Mouse (Mus musculus) heart, postnatal 0 days (tissue): ENCODE data around the gene Inpp5d. TPM values are rescaled to one million over a fixed set of nuclear protein-coding genes. Genes with fewer than 3 reads are reported as not detected.

ENCODE experiments used
- ATAC-seq: fragments of 200-750 bp; cut with Nextera tagmentation; 2 replicates; pipeline ENCODE4 v1.8.0; 2017; ENCODE audit warnings: low read depth, moderate number of reproducible peaks, moderate library complexity; ENCODE audit not compliant: insufficient read depth
- DNase-seq: peaks from one replicate; pipeline ENCODE4 v3.0.0-alpha.2; 2016; ENCODE audit warnings: low spot score
- H3K27ac ChIP-seq: fragments of 300-500 bp; sonication (generic); 2 replicates; pipeline ENCODE4 v1.5.1; 2014; ENCODE audit warnings: low read depth, mild to moderate bottlenecking
- H3K27me3 ChIP-seq: fragments of 300-500 bp; sonication (generic); 2 replicates; pipeline ENCODE4 v1.6.1; 2014; ENCODE audit warnings: low read length, mixed read lengths; ENCODE audit not compliant: control insufficient read depth, insufficient read depth
- H3K36me3 ChIP-seq: fragments of 300-500 bp; sonication (generic); replicated peaks from 2 replicates; pipeline ENCODE4 v1.6.1; 2014; ENCODE audit warnings: low read length, mixed read lengths; ENCODE audit not compliant: control insufficient read depth, insufficient read depth
- H3K4me1 ChIP-seq: fragments of 300-500 bp; sonication (generic); 2 replicates; pipeline ENCODE4 v1.6.1; 2014; ENCODE audit warnings: antibody characterized with exemption; ENCODE audit not compliant: control insufficient read depth, insufficient read depth
- H3K4me2 ChIP-seq: fragments of 300-500 bp; sonication (generic); 2 replicates; pipeline ENCODE4 v1.6.1; 2014; ENCODE audit warnings: low read depth, mild to moderate bottlenecking, low read length, moderate library complexity
- H3K4me3 ChIP-seq: fragments of 300-500 bp; sonication (generic); 2 replicates; pipeline ENCODE4 v1.5.1; 2014; ENCODE audit warnings: low read depth, low read length
- H3K9ac ChIP-seq: fragments of 300-500 bp; sonication (generic); replicated peaks from 2 replicates; pipeline ENCODE4 v1.6.1; 2014; ENCODE audit warnings: low read depth, low read length, mixed read lengths
- H3K9me3 ChIP-seq: fragments of 300-500 bp; sonication (generic); replicated peaks from 2 replicates; pipeline ENCODE4 v1.6.1; 2016; ENCODE audit warnings: low read length; ENCODE audit not compliant: control insufficient read depth
- CTCF ChIP-seq: IDR thresholded peaks from 2 replicates; pipeline ENCODE4 v1.5.1; 2016; ENCODE audit warnings: antibody characterized with exemption, control low read depth, low read depth
- EP300 ChIP-seq: IDR thresholded peaks from 2 replicates; pipeline ENCODE4 v1.6.1; 2016; ENCODE audit warnings: antibody characterized with exemption, low read depth
- WGBS: fragments of 180-500 bp; shearing (Covaris S2); extraction: QIAGEN DNeasy Blood & Tissue Kit; methylation state at CpG from one replicate; pipeline ENCODE4 v1.1.7; 2014; 5-methylcytosine and 5-hydroxymethylcytosine counted together
- polyA plus RNA-seq: library from polyadenylated mRNA; unstranded; fragments of >200 nt; fragmentation: Nextera tagmentation; extraction: Ambion mirVana; gene quantifications from 2 replicates; pipeline ENCODE4 v1.2.1, GENCODE M21; 2015
- total RNA-seq: library from RNA; depleted of rRNA; stranded (reverse); fragments of >200 nt; gene quantifications from 2 replicates; pipeline ENCODE4 v1.2.3, GENCODE M21; 2014; ENCODE audit warnings: low replicate concordance

The Inpp5d gene
- total and polyA plus RNA-seq, 2 experiments from 2014 or later: 5.0 to 66.4 TPM

DNA sequence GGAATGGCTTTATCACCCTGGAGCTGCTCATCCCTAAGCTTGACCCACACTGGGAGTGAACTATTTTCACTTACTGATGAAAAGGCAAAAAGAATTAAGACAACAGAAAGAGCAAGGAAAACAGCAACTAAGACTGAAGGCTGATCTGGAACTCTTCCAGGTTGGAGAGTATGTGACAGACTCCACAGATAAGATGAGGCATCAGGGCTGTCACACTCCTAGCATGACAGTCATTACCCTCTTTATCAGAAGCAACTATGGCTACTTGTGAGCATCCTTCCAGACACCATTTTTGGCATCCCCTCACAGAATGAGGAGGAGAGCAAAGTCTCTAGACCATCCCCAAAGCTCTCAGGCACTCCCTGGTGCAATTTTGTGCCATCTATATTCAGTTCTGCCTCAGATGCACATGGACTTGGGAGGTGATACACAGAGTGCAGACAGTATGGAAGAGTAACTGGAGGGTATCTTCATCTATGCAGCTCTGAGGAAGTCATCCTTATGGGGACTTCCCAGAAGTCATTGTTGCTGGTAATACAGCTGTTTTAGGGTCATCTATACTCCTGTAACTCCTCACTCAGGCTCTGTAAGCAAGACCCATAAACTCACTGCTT, 129.4 kb downstream of the Inpp5d start:
- no peak for ATAC-seq
- no peak for TF ChIP-seq CTCF
- no peak for TF ChIP-seq EP300
- no peaks in the 10 kb centered on the region for H3K9me3 ChIP-seq

DNA sequence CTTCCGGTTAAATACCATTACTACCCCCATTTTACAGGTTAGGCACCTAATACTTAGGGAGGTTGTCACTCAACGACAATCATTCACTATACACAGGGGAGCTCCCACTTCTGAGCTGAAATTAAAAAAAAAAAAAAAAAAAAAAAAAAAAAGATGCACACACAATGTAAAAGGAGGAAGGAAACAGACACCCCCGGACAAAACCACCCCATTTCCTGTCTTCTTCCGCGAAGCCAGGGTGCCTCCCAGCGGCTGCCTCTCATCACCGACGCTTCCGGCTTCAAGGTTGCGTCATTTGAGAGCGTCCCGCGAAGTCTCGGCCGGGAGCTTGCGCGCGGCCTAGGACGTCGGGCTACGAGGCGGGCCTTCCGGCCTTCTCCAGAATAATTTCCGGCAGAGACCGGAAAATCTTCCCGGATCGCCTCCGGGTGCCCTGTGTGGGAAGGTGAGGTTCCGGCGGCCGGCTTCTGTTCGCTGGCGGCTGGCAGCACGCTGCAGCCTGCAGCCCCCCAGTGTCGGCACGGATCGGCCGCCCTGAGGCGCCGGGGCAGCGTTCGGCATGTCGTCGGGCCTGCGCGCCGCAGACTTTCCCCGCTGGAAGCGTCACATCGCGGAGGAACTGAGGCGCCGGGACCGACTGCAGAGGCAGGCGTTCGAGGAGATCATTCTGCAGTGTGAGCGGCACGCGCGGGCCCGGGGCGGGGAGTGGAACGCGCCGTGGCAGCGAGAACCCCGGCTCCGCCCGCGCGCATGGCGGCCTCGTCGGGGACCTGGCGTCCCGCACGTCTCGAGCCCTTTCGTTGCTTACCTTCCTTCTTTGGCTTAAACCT, 135.7 kb downstream of the Inpp5d start, which contains the start of gene Atg16l1:
Atg16l1 (plus strand) TSS at position 230 of the 830 bp plus-strand sequence.
- peak within 1 kb of the TSS; percentile 98 for H3K4me3 ChIP-seq
- H3K27me3 ChIP-seq: no peaks in the 10 kb centered on the region
- H3K36me3 ChIP-seq: peaks cover 26% of the 10 kb centered on the region
- peak; percentile 52 for TF ChIP-seq CTCF
- peak; percentile 84 for TF ChIP-seq EP300
- ATAC-seq (peak; percentile 98), DNase-seq (peak; percentile 95)
- peak within 1 kb of the TSS; percentile 93 for H3K27ac ChIP-seq
- under 1% methylated on average over 78 of the region's 79 CpGs for WGBS
- H3K4me2 ChIP-seq: peak within 1 kb of the TSS; percentile 62
- no peaks in the 10 kb centered on the region for H3K9me3 ChIP-seq
- H3K9ac ChIP-seq: peak within 1 kb of the TSS; percentile 98
- H3K4me1 ChIP-seq: peaks cover 9% of the 10 kb centered on the region

More for the DNA sequence above, 129.4 kb downstream of the Inpp5d start:
- H3K27ac ChIP-seq: no peak overlapping the region
- H3K36me3 ChIP-seq: no peaks in the 10 kb centered on the region
- no peak overlapping the region for H3K4me3 ChIP-seq
- no peak for DNase-seq
- H3K27me3 ChIP-seq: no peaks in the 10 kb centered on the region
- H3K4me1 ChIP-seq: no peaks in the 10 kb centered on the region
- no peak overlapping the region for H3K9ac ChIP-seq
- H3K4me2 ChIP-seq: no peak overlapping the region

DNA sequence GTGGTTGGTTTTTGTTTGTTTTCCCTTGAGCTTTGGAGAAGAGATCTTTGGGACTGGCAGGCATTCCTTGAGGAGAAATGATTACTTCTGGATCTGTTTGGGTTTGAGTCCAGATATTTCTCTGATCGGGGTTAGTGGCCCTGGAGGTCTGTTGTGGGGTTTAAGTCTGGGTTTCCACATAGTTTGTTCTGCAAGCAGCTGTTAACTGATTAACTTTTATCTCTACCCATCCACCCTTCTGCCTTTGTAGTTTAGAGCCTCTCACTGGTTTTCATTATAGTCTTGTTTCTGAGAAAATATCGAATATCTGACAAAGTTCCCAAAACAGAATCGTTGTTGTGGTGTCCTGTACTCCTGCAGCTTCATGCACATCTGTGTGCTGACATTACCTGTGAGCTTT, 143.7 kb downstream of the Inpp5d start:
- H3K36me3 ChIP-seq: peaks cover 98% of the 10 kb centered on the region

DNA sequence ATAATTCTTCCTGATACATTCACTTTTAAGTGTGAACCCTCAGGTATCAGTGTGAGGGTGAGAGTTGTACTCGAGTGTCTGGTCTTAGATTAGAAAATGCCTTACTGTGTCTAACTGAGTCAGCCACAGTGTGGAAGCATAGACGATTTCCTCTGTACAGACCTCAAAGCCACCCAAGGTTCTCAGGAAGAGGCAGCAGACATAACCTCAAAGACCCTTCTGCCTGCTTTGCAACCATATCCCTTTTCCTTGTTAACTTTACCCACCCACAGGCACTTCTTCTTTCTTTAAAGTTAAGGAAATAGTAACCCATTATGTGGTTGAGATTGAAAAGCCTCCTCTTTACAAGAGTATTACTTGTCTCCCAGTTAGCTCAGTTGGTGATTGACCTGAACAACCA, 145.6 kb downstream of the Inpp5d start:
- H3K36me3 ChIP-seq: peaks cover 97% of the 10 kb centered on the region
- no peak for DNase-seq
- H3K27ac ChIP-seq: no peak overlapping the region
- H3K9ac ChIP-seq: no peak overlapping the region
- H3K27me3 ChIP-seq: no peaks in the 10 kb centered on the region
- ATAC-seq: no peak
- no peaks in the 10 kb centered on the region for H3K4me1 ChIP-seq
- H3K9me3 ChIP-seq: no peaks in the 10 kb centered on the region
- WGBS: 85% methylated on average over 2 of the region's 2 CpGs
- no peak overlapping the region for H3K4me3 ChIP-seq
- no peak overlapping the region for H3K4me2 ChIP-seq
- TF ChIP-seq EP300 (no peak), CTCF (no peak)

More for the DNA sequence above, 143.7 kb downstream of the Inpp5d start:
- no peaks in the 10 kb centered on the region for H3K9me3 ChIP-seq
- no peak overlapping the region for H3K4me3 ChIP-seq
- H3K27me3 ChIP-seq: no peaks in the 10 kb centered on the region
- H3K4me1 ChIP-seq: no peaks in the 10 kb centered on the region
- no peak for ATAC-seq
- no peak overlapping the region for H3K9ac ChIP-seq
- no peak for DNase-seq
- no peak overlapping the region for H3K4me2 ChIP-seq
- WGBS: 85% methylated on average over 3 of the region's 3 CpGs
- H3K27ac ChIP-seq: no peak overlapping the region
- TF ChIP-seq CTCF: no peak
- TF ChIP-seq EP300: no peak

DNA sequence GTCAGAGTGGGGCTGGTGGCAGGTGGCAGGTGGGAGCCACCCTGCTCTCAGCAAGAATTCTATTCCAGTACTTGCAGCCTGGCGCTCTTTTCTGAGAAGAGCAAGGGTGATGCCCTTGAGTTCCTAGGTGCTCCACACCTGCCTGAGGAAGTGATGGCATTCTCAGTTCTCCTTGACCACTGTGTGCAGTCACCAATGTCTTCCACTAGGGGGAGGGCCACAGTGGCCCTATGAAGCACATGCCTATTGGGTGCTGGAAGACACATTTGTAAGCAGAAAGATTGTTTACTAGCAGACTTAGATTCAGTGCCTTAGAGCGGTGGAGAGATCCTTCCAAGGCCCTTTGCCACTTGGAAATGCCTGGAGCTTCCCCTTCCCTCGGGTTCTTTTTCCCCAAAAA, 146.1 kb downstream of the Inpp5d start:
- no peak for DNase-seq

More for the DNA sequence above, 146.1 kb downstream of the Inpp5d start:
- no peak for ATAC-seq
- Histone ChIP-seq H3K4me2 (no peak overlapping the region), H3K4me3 (no peak overlapping the region), H3K27me3 (no peaks in the 10 kb centered on the region), H3K9ac (no peak overlapping the region), H3K36me3 (peaks cover 98% of the 10 kb centered on the region), H3K9me3 (no peaks in the 10 kb centered on the region), H3K4me1 (no peaks in the 10 kb centered on the region), H3K27ac (no peak overlapping the region)
- 94% methylated on average over 3 of the region's 3 CpGs for WGBS
- TF ChIP-seq CTCF: peak; percentile 61
- no peak for TF ChIP-seq EP300
